Mouse (Mus musculus): ENCODE data around the gene Dnah11. TPM values are rescaled to one million over a fixed set of nuclear protein-coding genes. Genes with fewer than 3 reads are reported as not detected.
A peak's percentile ranks its signal among the peaks of the same experiment; 100 is the strongest.

The Dnah11 gene
- total RNA-seq, 2 experiments from 2014 or later: under 0.01 TPM; not detected in 1

- no peak for ATAC-seq (replicated peaks; ENCODE audit: poor library complexity)
Measured at GRCm38 (mm10) chr12:118094946-118095345, 103.9 kb downstream of the Dnah11 start.

GRCm38 (mm10) chr12:118085291-118085690 is 113.6 kb downstream of the Dnah11 start:
- no peak; the same call in 1 of the 2 replicates for ATAC-seq (replicated peaks; ENCODE audit: poor library complexity)

GRCm38 (mm10) chr12:118084806-118085205 is 114.0 kb downstream of the Dnah11 start:
- peak; percentile 79 for ATAC-seq (replicated peaks; ENCODE audit: poor library complexity)

GRCm38 (mm10) chr12:118084134-118084533 is 114.7 kb downstream of the Dnah11 start:
- ATAC-seq (replicated peaks; ENCODE audit: poor library complexity): no peak

GRCm38 (mm10) chr12:118080441-118080840 is 118.4 kb downstream of the Dnah11 start:
- ATAC-seq (replicated peaks; ENCODE audit: poor library complexity): no peak

GRCm38 (mm10) chr12:118078434-118078989 is 120.3 kb downstream of the Dnah11 start:
- peak; percentile 85 for ATAC-seq (replicated peaks; ENCODE audit: poor library complexity)

- ATAC-seq (replicated peaks; ENCODE audit: poor library complexity): no peak
Measured at GRCm38 (mm10) chr12:118076802-118077201, 122.0 kb downstream of the Dnah11 start.

GRCm38 (mm10) chr12:118072181-118072872 is 126.5 kb downstream of the Dnah11 start:
- ATAC-seq (replicated peaks; ENCODE audit: poor library complexity): no peak

GRCm38 (mm10) chr12:118071667-118072066 is 127.2 kb downstream of the Dnah11 start:
- no peak for ATAC-seq (replicated peaks; ENCODE audit: poor library complexity)

- peak; percentile 50 for ATAC-seq (replicated peaks; ENCODE audit: poor library complexity)
Measured at GRCm38 (mm10) chr12:118068785-118069184, 130.1 kb downstream of the Dnah11 start.

- no peak for ATAC-seq (replicated peaks; ENCODE audit: poor library complexity)
Measured at GRCm38 (mm10) chr12:118062343-118062742, 136.5 kb downstream of the Dnah11 start.

- no peak for ATAC-seq (replicated peaks; ENCODE audit: poor library complexity)
Measured at GRCm38 (mm10) chr12:118056876-118057275, 142.0 kb downstream of the Dnah11 start.

- no peak for ATAC-seq (replicated peaks; ENCODE audit: poor library complexity)
Measured at GRCm38 (mm10) chr12:118045381-118045780, 153.5 kb downstream of the Dnah11 start.

GRCm38 (mm10) chr12:118043130-118043647 is 155.7 kb downstream of the Dnah11 start:
- ATAC-seq (replicated peaks; ENCODE audit: poor library complexity): no peak

- ATAC-seq (replicated peaks; ENCODE audit: poor library complexity): no peak
Measured at GRCm38 (mm10) chr12:118042196-118042595, 156.6 kb downstream of the Dnah11 start.

- no peak for ATAC-seq (replicated peaks; ENCODE audit: poor library complexity)
Measured at GRCm38 (mm10) chr12:118034990-118035389, 163.9 kb downstream of the Dnah11 start.

- no peak for ATAC-seq (replicated peaks; ENCODE audit: poor library complexity)
Measured at GRCm38 (mm10) chr12:118025771-118026170, 173.1 kb downstream of the Dnah11 start.

GRCm38 (mm10) chr12:118018936-118019335 is 179.9 kb downstream of the Dnah11 start:
- ATAC-seq (replicated peaks; ENCODE audit: poor library complexity): peak; percentile 52

GRCm38 (mm10) chr12:118013872-118014271 is 185.0 kb downstream of the Dnah11 start:
- peak; percentile 53 for ATAC-seq (replicated peaks; ENCODE audit: poor library complexity)

GRCm38 (mm10) chr12:118011921-118012320 is 186.9 kb downstream of the Dnah11 start:
- ATAC-seq (replicated peaks; ENCODE audit: poor library complexity): no peak

- peak; percentile 79 for ATAC-seq (replicated peaks; ENCODE audit: poor library complexity)
Measured at GRCm38 (mm10) chr12:117994938-117995337, 203.9 kb downstream of the Dnah11 start.

GRCm38 (mm10) chr12:117993499-117993898 is 205.3 kb downstream of the Dnah11 start:
- peak; percentile 93 for ATAC-seq (replicated peaks; ENCODE audit: poor library complexity)

All from megakaryocyte progenitor cell, adult 5-6 weeks (primary cell).